Mouse (Mus musculus): ENCODE data around the gene Prkaa1. TPM values are rescaled to one million over a fixed set of nuclear protein-coding genes. Genes with fewer than 3 reads are reported as not detected.
A peak's percentile ranks its signal among the peaks of the same experiment; 100 is the strongest.

Gene Prkaa1
- 19.5 and 20.6 TPM in 2 replicates for polyA plus RNA-seq (2012; rRNA removed)

- TF ChIP-seq CTCF (IDR thresholded peaks at IDR 0.05; ENCODE audit: borderline replicate concordance, insufficient read depth, low read depth, low read length) (0 out of 2 replicates have a peak, but pooled peaks have one; percentile 22), POLR2A (IDR thresholded peaks at IDR 0.05; ENCODE audit: borderline replicate concordance, insufficient read depth, low read length) (peak; percentile 54)
- peak; percentile 78 to 83 for DNase-seq
- Histone ChIP-seq H3K4me1 (ENCODE audit: control insufficient read depth, insufficient read depth, low read length) (peaks cover 3% of the 10 kb centered on the region; the same call in 1 of the 2 replicates), H3K27ac (ENCODE audit: insufficient read depth, low read length) (peak within 1 kb of the TSS; percentile 86), H3K4me3 (replicated peaks; ENCODE audit: insufficient read depth, low read depth, low read length) (peak within 1 kb of the TSS; percentile 99), H3K27me3 (ENCODE audit: control insufficient read depth, insufficient read depth, low read length) (no peaks in the 10 kb centered on the region)
- WGBS: under 1% methylated on average over 70 of the region's 80 CpGs
These were observed at the start of gene Prkaa1 for GRCm38 (mm10) chr15:5143361-5144020. Gene Prkaa1 (plus strand): TSS chr15:5143861.

- H3K27ac ChIP-seq (ENCODE audit: insufficient read depth, low read length): no peak overlapping the region
- WGBS: 87% methylated on average over 11 of the region's 11 CpGs
- DNase-seq: no peak
- H3K4me3 ChIP-seq (replicated peaks; ENCODE audit: insufficient read depth, low read depth, low read length): no peak overlapping the region
- no peaks in the 10 kb centered on the region for H3K4me1 ChIP-seq (ENCODE audit: control insufficient read depth, insufficient read depth, low read length)
- TF ChIP-seq CTCF (IDR thresholded peaks at IDR 0.05; ENCODE audit: borderline replicate concordance, insufficient read depth, low read depth, low read length): no peak
- TF ChIP-seq POLR2A (IDR thresholded peaks at IDR 0.05; ENCODE audit: borderline replicate concordance, insufficient read depth, low read length): no peak
- no peaks in the 10 kb centered on the region for H3K27me3 ChIP-seq (ENCODE audit: control insufficient read depth, insufficient read depth, low read length)
These were observed 47.9 kb upstream of the Prkaa1 start for GRCm38 (mm10) chr15:5095534-5096301.

DNA sequence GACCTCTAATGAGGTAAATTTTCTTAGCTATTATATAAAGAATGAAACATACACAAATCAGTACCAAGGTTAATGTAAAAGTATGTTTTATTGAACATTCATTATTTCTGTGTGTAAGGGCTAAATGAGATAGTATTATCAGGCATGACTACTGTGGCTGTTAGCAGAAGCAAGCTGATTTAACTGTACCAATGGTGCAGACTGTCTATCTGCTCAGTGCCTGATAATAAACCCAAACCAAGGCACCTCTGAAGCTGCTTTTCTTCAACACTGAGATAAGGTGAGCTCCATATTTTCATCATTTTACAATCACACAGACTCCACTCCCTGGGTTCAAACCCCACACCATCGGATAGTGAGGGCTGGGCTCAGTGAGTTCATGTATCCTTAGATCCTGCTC lies 46.3 kb upstream of the Prkaa1 start:
- H3K4me3 ChIP-seq (replicated peaks; ENCODE audit: insufficient read depth, low read depth, low read length): no peak overlapping the region
- WGBS: 100% methylated on average over 1 of the region's 1 CpGs
- no peak overlapping the region for H3K27ac ChIP-seq (ENCODE audit: insufficient read depth, low read length)
- no peaks in the 10 kb centered on the region for H3K27me3 ChIP-seq (ENCODE audit: control insufficient read depth, insufficient read depth, low read length)
- TF ChIP-seq CTCF (IDR thresholded peaks at IDR 0.05; ENCODE audit: borderline replicate concordance, insufficient read depth, low read depth, low read length) (no peak), POLR2A (IDR thresholded peaks at IDR 0.05; ENCODE audit: borderline replicate concordance, insufficient read depth, low read length) (no peak)
- DNase-seq: no peak
- no peaks in the 10 kb centered on the region for H3K4me1 ChIP-seq (ENCODE audit: control insufficient read depth, insufficient read depth, low read length)

GRCm38 (mm10) chr15:5102312-5102711 lies 41.3 kb upstream of the Prkaa1 start:
- Histone ChIP-seq H3K4me1 (ENCODE audit: control insufficient read depth, insufficient read depth, low read length) (no peaks in the 10 kb centered on the region), H3K27me3 (ENCODE audit: control insufficient read depth, insufficient read depth, low read length) (no peaks in the 10 kb centered on the region), H3K27ac (ENCODE audit: insufficient read depth, low read length) (no peak overlapping the region), H3K4me3 (replicated peaks; ENCODE audit: insufficient read depth, low read depth, low read length) (no peak overlapping the region)
- TF ChIP-seq CTCF (IDR thresholded peaks at IDR 0.05; ENCODE audit: borderline replicate concordance, insufficient read depth, low read depth, low read length): no peak
- TF ChIP-seq POLR2A (IDR thresholded peaks at IDR 0.05; ENCODE audit: borderline replicate concordance, insufficient read depth, low read length): no peak
- 88% methylated on average over 4 of the region's 4 CpGs for WGBS
- DNase-seq: no peak

GRCm38 (mm10) chr15:5105891-5106290 lies 37.8 kb upstream of the Prkaa1 start:
- WGBS: 82% methylated on average over 6 of the region's 6 CpGs
- H3K27ac ChIP-seq (ENCODE audit: insufficient read depth, low read length): no peak overlapping the region
- H3K27me3 ChIP-seq (ENCODE audit: control insufficient read depth, insufficient read depth, low read length): no peaks in the 10 kb centered on the region
- no peaks in the 10 kb centered on the region for H3K4me1 ChIP-seq (ENCODE audit: control insufficient read depth, insufficient read depth, low read length)
- H3K4me3 ChIP-seq (replicated peaks; ENCODE audit: insufficient read depth, low read depth, low read length): no peak overlapping the region
- TF ChIP-seq POLR2A (IDR thresholded peaks at IDR 0.05; ENCODE audit: borderline replicate concordance, insufficient read depth, low read length): no peak
- DNase-seq: no peak

GRCm38 (mm10) chr15:5106293-5106692 lies 37.4 kb upstream of the Prkaa1 start:
- WGBS: 43% methylated on average over 2 of the region's 2 CpGs
- H3K4me1 ChIP-seq (ENCODE audit: control insufficient read depth, insufficient read depth, low read length): no peaks in the 10 kb centered on the region

DNA sequence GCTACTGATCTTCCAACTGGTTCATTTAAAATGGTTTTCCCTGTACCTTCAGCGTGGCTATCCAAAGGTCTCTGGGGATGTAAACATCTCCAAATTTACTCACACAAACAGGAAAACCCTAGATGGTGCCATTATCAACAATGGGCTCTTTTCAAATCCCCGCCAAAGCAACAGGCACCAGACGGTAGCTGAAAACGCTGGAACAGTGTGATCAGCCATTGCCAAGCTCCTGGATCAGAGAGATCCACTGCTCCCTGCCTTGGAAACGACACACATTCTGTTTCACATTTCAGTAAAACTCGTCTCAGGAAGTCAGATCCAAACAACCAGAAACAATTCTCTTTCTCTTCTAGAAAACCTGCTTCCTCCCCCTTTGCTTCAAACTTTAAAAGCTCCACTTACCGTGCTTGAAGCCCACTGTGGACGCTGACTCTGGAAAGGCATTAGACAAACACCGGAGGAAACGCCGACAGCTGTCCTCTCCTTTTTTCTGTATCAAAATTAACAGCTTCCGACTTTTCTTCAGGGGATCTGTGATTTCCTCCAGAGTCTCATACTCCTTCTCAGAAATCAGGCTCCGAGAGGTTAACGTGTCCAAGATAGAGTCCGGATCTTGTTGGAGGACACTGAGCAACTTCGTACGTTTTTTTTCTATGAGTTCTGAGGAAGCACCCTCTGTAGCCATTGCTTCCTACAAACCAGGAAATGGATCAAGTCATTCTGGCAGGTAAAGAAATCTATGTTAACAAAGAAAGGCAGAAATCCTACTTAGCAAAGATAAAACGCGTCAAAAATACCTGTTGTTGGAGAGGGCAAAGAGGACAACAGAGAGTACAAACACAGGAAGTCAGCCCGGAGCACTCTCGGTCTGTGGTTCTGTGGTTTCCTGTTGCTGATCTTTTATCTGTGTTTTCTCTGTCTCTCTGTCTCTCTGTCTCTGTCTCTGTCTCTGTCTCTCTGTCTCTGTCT lies 35.7 kb upstream of the Prkaa1 start, which contains the start of gene Card6:
TSS of gene Card6 (minus strand) at position 854 of the 969 bp plus-strand sequence.
- Histone ChIP-seq H3K4me1 (ENCODE audit: control insufficient read depth, insufficient read depth, low read length) (no peaks in the 10 kb centered on the region), H3K27me3 (ENCODE audit: control insufficient read depth, insufficient read depth, low read length) (no peaks in the 10 kb centered on the region), H3K27ac (ENCODE audit: insufficient read depth, low read length) (no peak within 1 kb of the TSS), H3K4me3 (replicated peaks; ENCODE audit: insufficient read depth, low read depth, low read length) (no peak within 1 kb of the TSS)
- 49% methylated on average over 21 of the region's 21 CpGs for WGBS
- no peak for TF ChIP-seq POLR2A (IDR thresholded peaks at IDR 0.05; ENCODE audit: borderline replicate concordance, insufficient read depth, low read length)
- TF ChIP-seq CTCF (IDR thresholded peaks at IDR 0.05; ENCODE audit: borderline replicate concordance, insufficient read depth, low read depth, low read length): no peak
- no peak for DNase-seq

More at GRCm38 (mm10) chr15:5106293-5106692, 37.4 kb upstream of the Prkaa1 start:
- H3K27me3 ChIP-seq (ENCODE audit: control insufficient read depth, insufficient read depth, low read length): no peaks in the 10 kb centered on the region
- TF ChIP-seq CTCF (IDR thresholded peaks at IDR 0.05; ENCODE audit: borderline replicate concordance, insufficient read depth, low read depth, low read length) (peak; percentile 37; the same call in 1 of the 2 replicates), POLR2A (IDR thresholded peaks at IDR 0.05; ENCODE audit: borderline replicate concordance, insufficient read depth, low read length) (no peak)
- H3K27ac ChIP-seq (ENCODE audit: insufficient read depth, low read length): no peak overlapping the region
- DNase-seq: no peak
- H3K4me3 ChIP-seq (replicated peaks; ENCODE audit: insufficient read depth, low read depth, low read length): no peak overlapping the region
